Mouse (Mus musculus): ENCODE measurements around the gene Gm364. TPM values are rescaled to one million over a fixed set of nuclear protein-coding genes. Genes with fewer than 3 reads are reported as not detected.

Gene Gm364
- polyA plus RNA-seq, 1 experiment from 2014 or later = not detected

GRCm38 (mm10) chrX:57401388-57401787 lies 7.6 kb upstream of the Gm364 start:
- H3K4me3 ChIP-seq (replicated peaks) = no peak overlapping the region
- no peak overlapping the region for H3K4me2 ChIP-seq (replicated peaks)
- H3K36me3 ChIP-seq = no peaks in the 10 kb centered on the region
- no peak for ATAC-seq (ENCODE audit: insufficient number of reproducible peaks, low FRiP score, low TSS enrichment, low read depth)
- no peak overlapping the region for H3K27ac ChIP-seq (replicated peaks)
- H3K9me3 ChIP-seq (replicated peaks) = no peaks in the 10 kb centered on the region
- no peaks in the 10 kb centered on the region for H3K4me1 ChIP-seq
- H3K9ac ChIP-seq = no peak overlapping the region
- WGBS = 83% methylated on average over 1 of the region's 1 CpGs
- no peaks in the 10 kb centered on the region for H3K27me3 ChIP-seq

GRCm38 (mm10) chrX:57403651-57404050 lies 5.3 kb upstream of the Gm364 start:
- no peaks in the 10 kb centered on the region for H3K4me1 ChIP-seq
- H3K27ac ChIP-seq (replicated peaks) = no peak overlapping the region
- no peak overlapping the region for H3K4me2 ChIP-seq (replicated peaks)
- H3K4me3 ChIP-seq (replicated peaks) = no peak overlapping the region
- no peaks in the 10 kb centered on the region for H3K27me3 ChIP-seq
- H3K9ac ChIP-seq = no peak overlapping the region
- ATAC-seq (ENCODE audit: insufficient number of reproducible peaks, low FRiP score, low TSS enrichment, low read depth) = no peak
- no peaks in the 10 kb centered on the region for H3K9me3 ChIP-seq (replicated peaks)
- no peaks in the 10 kb centered on the region for H3K36me3 ChIP-seq

- Histone ChIP-seq H3K4me3 (replicated peaks) (no peak overlapping the region), H3K9me3 (replicated peaks) (no peaks in the 10 kb centered on the region), H3K27me3 (no peaks in the 10 kb centered on the region), H3K4me2 (replicated peaks) (no peak overlapping the region), H3K27ac (replicated peaks) (no peak overlapping the region), H3K9ac (no peak overlapping the region), H3K4me1 (no peaks in the 10 kb centered on the region), H3K36me3 (no peaks in the 10 kb centered on the region)
- 6% methylated on average over 2 of the region's 2 CpGs for WGBS
- no peak for ATAC-seq (ENCODE audit: insufficient number of reproducible peaks, low FRiP score, low TSS enrichment, low read depth)
Measured at GRCm38 (mm10) chrX:57431610-57432009, 22.7 kb downstream of the Gm364 start.

DNA sequence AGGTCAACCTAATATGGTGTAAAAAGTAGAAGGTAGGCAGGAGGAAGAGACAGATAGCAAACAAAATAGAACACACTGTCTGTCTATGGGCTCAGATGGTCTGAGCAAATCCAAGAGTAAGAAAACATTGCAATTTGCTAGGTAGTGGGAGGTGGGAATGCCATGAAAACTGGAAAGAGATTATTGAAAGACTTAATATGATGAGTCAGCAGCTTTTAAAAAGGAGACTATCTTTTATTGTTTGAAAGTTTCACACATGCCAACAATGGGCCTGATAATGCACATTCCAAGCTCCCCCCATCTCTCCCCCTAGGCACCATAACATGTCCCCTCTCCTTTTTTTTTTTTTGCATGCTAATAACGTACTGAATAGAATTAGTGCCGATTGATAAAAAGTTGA lies 24.9 kb downstream of the Gm364 start:
- H3K27ac ChIP-seq (replicated peaks) = no peak overlapping the region
- ATAC-seq (ENCODE audit: insufficient number of reproducible peaks, low FRiP score, low TSS enrichment, low read depth) = no peak
- no peak overlapping the region for H3K4me2 ChIP-seq (replicated peaks)
- no peaks in the 10 kb centered on the region for H3K36me3 ChIP-seq
- H3K27me3 ChIP-seq = no peaks in the 10 kb centered on the region
- H3K4me3 ChIP-seq (replicated peaks) = no peak overlapping the region
- H3K9ac ChIP-seq = no peak overlapping the region
- H3K4me1 ChIP-seq = no peaks in the 10 kb centered on the region
- no peaks in the 10 kb centered on the region for H3K9me3 ChIP-seq (replicated peaks)
- 85% methylated on average over 2 of the region's 2 CpGs for WGBS

GRCm38 (mm10) chrX:57503634-57504033 lies 94.7 kb downstream of the Gm364 start, which contains the start of gene Gpr101:
Gene Gpr101 (minus strand): TSS chrX:57503757.
- 11% methylated on average over 19 of the region's 28 CpGs for WGBS

DNA sequence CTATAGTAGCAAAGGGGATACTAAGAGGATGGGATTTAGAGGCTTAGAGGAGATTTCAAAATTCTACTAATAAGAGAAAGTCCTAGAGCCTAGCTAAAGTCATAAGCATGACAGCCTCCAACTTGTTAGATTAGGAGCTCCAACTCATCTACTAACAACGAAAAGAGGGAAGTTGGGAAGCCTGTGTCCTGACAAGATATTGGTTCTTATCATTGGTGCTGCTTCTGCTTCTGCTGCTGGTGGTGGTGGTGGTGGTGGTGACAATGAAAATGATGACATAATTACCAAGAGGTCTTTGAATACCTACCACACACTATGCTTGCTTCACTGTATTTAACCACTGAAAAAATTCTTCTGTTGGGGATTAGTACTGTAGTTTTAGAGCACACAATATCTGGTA lies 97.3 kb downstream of the Gm364 start:
- 67% methylated on average over 1 of the region's 1 CpGs for WGBS
- Histone ChIP-seq H3K9ac (no peak overlapping the region), H3K4me2 (replicated peaks) (no peak overlapping the region), H3K4me3 (replicated peaks) (no peak overlapping the region), H3K27me3 (peaks cover 25% of the 10 kb centered on the region), H3K4me1 (no peaks in the 10 kb centered on the region), H3K36me3 (no peaks in the 10 kb centered on the region), H3K9me3 (replicated peaks) (no peaks in the 10 kb centered on the region), H3K27ac (replicated peaks) (no peak overlapping the region)
- no peak for ATAC-seq (ENCODE audit: insufficient number of reproducible peaks, low FRiP score, low TSS enrichment, low read depth)

More at GRCm38 (mm10) chrX:57503634-57504033, 94.7 kb downstream of the Gm364 start, which contains the start of gene Gpr101:
- H3K27me3 ChIP-seq = peaks cover 31% of the 10 kb centered on the region
- no peak for ATAC-seq (ENCODE audit: insufficient number of reproducible peaks, low FRiP score, low TSS enrichment, low read depth)
- H3K9me3 ChIP-seq (replicated peaks) = no peaks in the 10 kb centered on the region
- H3K4me3 ChIP-seq (replicated peaks) = peak within 1 kb of the TSS; percentile 25
- H3K4me1 ChIP-seq = no peaks in the 10 kb centered on the region
- peak within 1 kb of the TSS; percentile 48 for H3K4me2 ChIP-seq (replicated peaks)
- H3K27ac ChIP-seq (replicated peaks) = no peak within 1 kb of the TSS
- no peaks in the 10 kb centered on the region for H3K36me3 ChIP-seq
- H3K9ac ChIP-seq = no peak within 1 kb of the TSS

DNA sequence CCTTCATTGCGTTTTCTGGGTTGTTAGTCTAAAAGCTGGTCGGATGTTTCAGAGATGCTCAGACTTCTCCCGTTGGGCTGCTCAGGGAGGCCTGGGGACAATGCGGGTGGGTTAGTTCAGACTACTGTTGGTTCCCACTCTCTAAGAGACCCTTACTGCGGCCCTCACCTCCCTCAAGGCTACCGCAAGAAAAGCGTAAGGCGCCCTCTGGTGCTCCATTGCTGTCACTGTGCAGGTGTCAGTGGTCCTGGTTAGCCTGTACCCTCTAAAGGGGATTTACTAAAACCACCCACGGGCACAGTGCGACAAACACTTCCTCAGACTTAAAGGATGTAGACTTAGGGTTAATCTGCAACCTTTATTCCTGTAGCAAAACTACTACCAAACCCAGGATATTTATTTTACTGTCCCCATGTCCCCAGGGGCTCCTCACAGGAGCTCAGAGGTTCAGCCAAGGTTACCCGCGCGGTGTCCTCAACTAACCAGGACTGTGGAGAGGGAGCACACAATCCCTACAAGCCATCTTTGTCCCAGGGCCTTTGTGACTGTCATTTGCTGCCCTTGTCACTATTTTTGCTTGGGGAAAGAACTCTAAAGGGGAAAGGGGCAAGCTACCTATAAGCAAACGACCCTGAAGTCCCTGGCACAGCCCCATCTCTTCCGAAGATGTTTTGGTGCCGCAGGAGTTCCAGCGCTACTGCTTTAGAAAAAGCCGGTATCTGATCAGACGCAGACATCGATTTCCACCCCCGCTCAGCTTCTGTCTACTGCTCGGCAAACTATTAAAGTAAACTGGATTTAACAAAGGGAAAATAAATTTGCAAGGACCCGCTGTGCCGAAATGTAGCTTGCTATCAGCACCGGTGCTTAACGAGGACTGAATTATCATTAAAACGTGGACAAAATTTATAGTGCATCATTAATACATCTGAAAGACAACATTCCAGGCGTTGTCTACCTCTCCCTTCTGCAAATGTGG lies 112.5 kb downstream of the Gm364 start:
- H3K4me2 ChIP-seq (replicated peaks) = no peak overlapping the region
- H3K27me3 ChIP-seq = 0 out of 2 replicates have a peak, but pooled peaks cover 8% of the 10 kb centered on the region
- WGBS = 34% methylated on average over 28 of the region's 28 CpGs
- ATAC-seq (ENCODE audit: insufficient number of reproducible peaks, low FRiP score, low TSS enrichment, low read depth) = no peak
- no peak overlapping the region for H3K9ac ChIP-seq
- H3K4me1 ChIP-seq = no peaks in the 10 kb centered on the region
- H3K4me3 ChIP-seq (replicated peaks) = no peak overlapping the region
- H3K27ac ChIP-seq (replicated peaks) = no peak overlapping the region
- no peaks in the 10 kb centered on the region for H3K9me3 ChIP-seq (replicated peaks)
- H3K36me3 ChIP-seq = no peaks in the 10 kb centered on the region

Other genes starting within 250 kb of the Gm364 start
- not detected in 2 replicates for gene Cd40lg, start 197.0 kb upstream of the Gm364 start, polyA plus RNA-seq (2015; fragmentation: Nextera tagmentation; extraction: Ambion mirVana)
- 15.1 and 16.2 TPM in 2 replicates for gene Arhgef6, start 70.4 kb upstream of the Gm364 start, polyA plus RNA-seq (2015; fragmentation: Nextera tagmentation; extraction: Ambion mirVana)
- 103 and 108 TPM in 2 replicates for gene Rbmx, start 16.1 kb upstream of the Gm364 start, polyA plus RNA-seq (2015; fragmentation: Nextera tagmentation; extraction: Ambion mirVana)
- not detected in 2 replicates for gene Gpr101, start 94.6 kb downstream of the Gm364 start, polyA plus RNA-seq (2015; fragmentation: Nextera tagmentation; extraction: Ambion mirVana)